ENCODE assay signal across 15 mouse cellular contexts in genomic region chr10:12083961-12084360, GRCm38 (mm10).
DNase-seq lines count a peak whose midpoint lies in the region; ATAC-seq lines count a peak whose summit lies in the region.
"Had no signal": no experiment of that assay in that cellular context is flagged by ENCODE, and none has a peak within 500 bp of the region (broad histone marks: within the 10 kb centered on the region; RNA-seq: fewer than 3 reads in every experiment).

No protein-coding gene starts in this region.

- peak; percentile 29 for DNase-seq in left cerebral cortex, postnatal 4 days
- DNase-seq in left cerebral cortex, postnatal 36 days (ENCODE audit: low spot score in 2 of 2) = no peak
- DNase-seq in cerebellum, adult 9-10 months = peak; percentile 42
- DNase-seq in cerebellum, postnatal 25 days = peak; percentile 62 to 84
- no peak for DNase-seq in kidney, postnatal 10 days
- DNase-seq: adrenal gland, adult 2 months; adrenal gland, postnatal 25 days; embryo, embryonic 11 days; gastrocnemius, postnatal 10 days; heart, adult 2 months; heart, postnatal 36 days; kidney, adult 2 months had no signal

- intact Hi-C loops in left cerebral cortex, postnatal 4 days (cut with DNase I) = no loop called here
- intact Hi-C loops in left cerebral cortex, postnatal 36 days (cut with DNase I) = no loop called here

- no peak for ATAC-seq in erythroid progenitor cell, adult 5-6 weeks (replicated peaks; ENCODE audit: low FRiP score, poor library complexity, severe bottlenecking)
- ATAC-seq: forebrain, embryonic 15.5 days; intestine, embryonic 16.5 days had no signal

Comparison
In these comparisons a context has a peak if more than half of its experiments do, and no peak if none do; other contexts are left out.
1. DNase-seq: peak in left cerebral cortex, postnatal 4 days (single experiment), cerebellum, adult 9-10 months (single experiment) and cerebellum, postnatal 25 days (2 of 2); none in left cerebral cortex, postnatal 36 days (0 of 2) and kidney, postnatal 10 days (single experiment).